Mouse (Mus musculus): Measurements from ENCODE around the gene Brd1.

Brd1 gene

GRCm38 (mm10) chr15:88684039-88684438 lies 50.0 kb downstream of the Brd1 start:
- no peak for DNase-seq

DNA sequence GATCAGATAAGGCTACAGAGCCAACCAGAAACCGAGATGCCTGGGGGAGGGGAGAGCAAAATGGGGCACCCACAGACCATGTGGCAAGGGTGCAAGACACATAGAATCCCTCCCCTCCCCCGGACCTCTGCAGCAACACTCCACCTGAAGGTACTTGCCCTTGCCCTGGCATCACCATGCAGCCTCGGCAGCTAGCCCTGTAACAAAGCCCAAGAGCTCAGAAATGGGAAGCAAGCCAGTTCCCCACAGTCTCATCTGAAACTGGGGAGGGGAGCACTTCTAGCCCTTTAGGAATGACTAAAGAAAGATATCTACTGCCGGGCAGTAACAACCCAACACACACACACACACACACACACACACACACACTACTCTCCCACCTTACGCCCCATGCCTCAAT lies 53.1 kb downstream of the Brd1 start:
- DNase-seq: peak; percentile 66 to 77

- peak; percentile 62 to 71 for DNase-seq
Observed at GRCm38 (mm10) chr15:88677568-88677967, 56.5 kb downstream of the Brd1 start.

GRCm38 (mm10) chr15:88675998-88676397 lies 58.0 kb downstream of the Brd1 start:
- no peak for DNase-seq

- DNase-seq: no peak
Observed at GRCm38 (mm10) chr15:88668693-88669092, 65.3 kb downstream of the Brd1 start.

DNA sequence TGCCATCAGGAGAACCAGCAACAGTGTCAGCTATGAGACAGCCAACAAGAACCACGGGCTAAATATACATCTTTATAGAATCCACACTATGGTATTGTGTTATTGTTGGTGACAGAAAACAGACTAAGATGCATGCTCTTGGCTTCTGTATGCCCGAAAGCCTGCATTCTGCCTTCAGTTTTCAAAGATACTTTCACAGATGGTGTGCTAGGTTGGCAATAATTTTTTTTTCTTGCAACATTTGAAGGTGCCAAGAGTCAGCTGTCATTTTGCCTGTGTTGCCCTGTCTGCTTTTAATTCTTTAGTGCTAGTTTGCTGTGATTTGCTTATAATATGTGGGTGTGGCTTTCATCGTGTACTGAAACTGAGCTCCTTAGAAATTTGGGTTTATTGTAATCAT lies 66.4 kb downstream of the Brd1 start:
- DNase-seq: no peak

GRCm38 (mm10) chr15:88665846-88666245 lies 68.2 kb downstream of the Brd1 start:
- no peak for DNase-seq

GRCm38 (mm10) chr15:88663041-88663440 lies 71.0 kb downstream of the Brd1 start:
- peak in 1 of 2 experiments; percentile 38 for DNase-seq

GRCm38 (mm10) chr15:88662111-88662850 lies 71.8 kb downstream of the Brd1 start:
- DNase-seq: peak; percentile 81 to 89

GRCm38 (mm10) chr15:88661654-88662053 lies 72.4 kb downstream of the Brd1 start:
- peak in 1 of 2 experiments; percentile 33 for DNase-seq

- no peak for DNase-seq
Observed at GRCm38 (mm10) chr15:88652006-88652405, 82.0 kb downstream of the Brd1 start.

DNA sequence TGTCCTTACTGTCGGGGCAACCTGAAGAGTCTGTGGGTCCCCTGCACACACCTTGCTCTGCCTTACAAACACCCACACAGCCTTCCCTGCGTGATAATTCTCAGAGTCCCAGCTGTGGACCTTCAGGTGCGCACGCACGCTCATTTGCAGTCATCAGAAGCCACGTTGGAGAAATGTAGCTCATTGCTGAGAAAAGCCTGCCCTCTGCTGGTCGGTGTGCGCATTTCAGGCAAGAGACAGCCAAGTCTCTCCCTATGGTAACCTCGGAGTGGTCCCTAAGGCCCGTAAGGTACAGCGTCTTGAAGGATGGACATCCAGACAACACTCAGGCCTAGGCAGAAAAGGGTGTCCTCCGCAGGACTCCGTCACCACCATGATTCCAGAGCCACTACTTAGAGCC lies 83.0 kb downstream of the Brd1 start:
- DNase-seq: peak; percentile 94 to 95

Measured in cerebellum, postnatal 25 days (tissue).